Mouse (Mus musculus): ENCODE results near the gene Nav1.
A peak's percentile ranks its signal among the peaks of the same experiment; 100 is the strongest.
"Not testable (repeated sequence)": the region's sequence is repeated elsewhere in the genome, so short reads cannot be mapped to it uniquely, and the experiment has no call there.

The Nav1 gene

DNA sequence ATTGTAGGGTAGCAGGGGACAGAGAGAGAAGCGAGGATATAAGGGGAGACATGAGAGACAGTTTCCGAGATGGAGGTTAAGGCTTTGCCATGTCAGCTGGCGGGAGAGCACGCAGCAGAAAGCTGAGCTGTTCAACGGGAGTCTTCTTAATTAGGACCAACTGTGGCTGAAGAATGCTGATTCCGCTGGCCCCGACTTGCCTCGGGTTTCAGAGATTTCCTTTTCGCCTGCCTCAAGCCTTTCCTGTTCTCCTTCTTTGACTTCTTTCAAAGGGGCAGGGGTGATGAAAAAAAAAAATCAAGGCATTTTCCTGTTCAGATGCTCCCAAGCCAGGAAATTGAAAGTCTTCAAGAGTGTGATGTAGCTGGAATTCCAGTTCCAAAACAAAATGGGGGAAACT, 118.2 kb downstream of the Nav1 start:
- DNase-seq (ENCODE audit: low spot score), result no peak

DNA sequence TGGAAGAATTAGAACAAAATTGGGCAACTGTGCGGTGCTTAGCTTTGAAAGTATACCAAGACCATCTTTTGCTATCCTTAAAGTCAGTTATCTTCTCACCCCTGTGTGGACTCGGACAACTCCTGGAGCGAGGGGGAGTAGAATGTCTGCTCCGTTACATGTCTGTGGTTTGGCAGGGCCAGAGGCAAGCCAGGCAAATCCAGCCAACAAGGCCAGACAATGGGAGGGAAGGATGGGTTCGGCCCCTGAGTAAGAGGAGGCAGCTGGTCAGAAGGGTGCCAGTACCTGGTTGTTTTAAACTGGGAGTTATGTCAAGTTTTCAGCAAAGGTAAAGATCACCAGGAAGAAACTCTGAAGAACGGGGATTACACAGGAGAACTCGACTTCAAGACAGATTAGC, 121.9 kb downstream of the Nav1 start:
- DNase-seq (ENCODE audit: low spot score), result peak; percentile 33

DNA sequence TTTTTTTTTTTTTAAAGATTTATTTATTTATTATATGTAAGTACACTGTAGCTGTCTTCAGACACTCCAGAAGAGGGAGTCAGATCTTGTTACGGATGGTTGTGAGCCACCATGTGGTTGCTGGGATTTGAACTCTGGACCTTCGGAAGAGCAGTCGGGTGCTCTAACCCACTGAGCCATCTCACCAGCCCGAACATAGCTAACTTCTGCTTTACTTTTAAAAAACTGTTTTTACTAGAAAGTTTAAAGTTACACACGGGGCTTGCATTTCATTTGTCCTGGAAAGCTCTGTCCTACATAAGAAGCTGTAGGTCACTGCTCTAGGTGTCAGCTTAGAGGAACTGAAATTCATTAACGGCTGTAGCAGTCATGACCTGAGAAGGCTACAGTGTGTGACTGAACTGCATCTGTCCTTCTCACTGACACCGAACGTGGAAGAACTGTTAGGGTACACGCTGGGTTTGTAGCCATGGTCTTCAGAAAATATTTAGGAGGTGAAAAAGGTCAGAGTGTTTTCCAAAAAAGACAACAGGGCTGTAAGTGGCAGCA, 122.5 kb downstream of the Nav1 start:
- not testable (repeated sequence) for DNase-seq (ENCODE audit: low spot score)

DNA sequence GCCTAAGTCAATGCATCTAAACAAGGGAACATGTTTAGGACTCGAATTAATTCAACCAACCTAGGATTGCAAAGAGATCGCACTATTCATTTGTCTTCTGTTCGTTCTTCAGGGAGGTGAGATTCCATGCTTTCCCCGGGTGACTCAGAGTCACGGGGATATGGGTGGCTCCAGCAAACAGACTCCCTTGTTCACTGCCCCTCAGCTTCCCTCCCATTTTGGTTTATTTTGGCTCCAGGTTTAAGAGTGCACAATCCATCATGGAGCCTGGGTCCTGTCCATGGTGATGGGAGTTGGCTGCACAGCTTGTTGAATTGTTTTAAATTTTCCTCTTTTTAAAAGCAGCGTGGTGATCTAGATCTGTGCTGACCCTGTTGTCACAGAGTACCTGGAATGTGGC, 123.1 kb downstream of the Nav1 start:
- DNase-seq (ENCODE audit: low spot score), result no peak

DNA sequence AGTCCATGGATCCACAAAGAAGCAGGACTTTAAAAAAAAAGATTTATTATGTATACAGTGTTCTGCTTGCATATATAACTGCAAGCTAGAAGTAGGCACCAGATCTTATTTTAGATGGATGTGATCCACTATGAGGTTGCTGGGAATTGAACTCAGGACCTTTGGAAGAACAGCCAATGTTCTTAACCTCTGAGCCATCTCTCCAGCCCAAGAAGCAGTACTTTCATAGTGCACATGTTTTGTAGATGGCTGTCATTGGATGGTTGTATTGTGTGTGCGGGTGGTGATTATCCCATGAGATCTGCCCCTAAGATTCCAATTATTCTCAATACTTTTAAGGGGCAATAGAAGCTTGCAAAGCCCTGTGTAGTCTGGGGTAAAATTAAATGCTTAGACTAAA, 124.4 kb downstream of the Nav1 start:
- no peak for DNase-seq (ENCODE audit: low spot score)

DNA sequence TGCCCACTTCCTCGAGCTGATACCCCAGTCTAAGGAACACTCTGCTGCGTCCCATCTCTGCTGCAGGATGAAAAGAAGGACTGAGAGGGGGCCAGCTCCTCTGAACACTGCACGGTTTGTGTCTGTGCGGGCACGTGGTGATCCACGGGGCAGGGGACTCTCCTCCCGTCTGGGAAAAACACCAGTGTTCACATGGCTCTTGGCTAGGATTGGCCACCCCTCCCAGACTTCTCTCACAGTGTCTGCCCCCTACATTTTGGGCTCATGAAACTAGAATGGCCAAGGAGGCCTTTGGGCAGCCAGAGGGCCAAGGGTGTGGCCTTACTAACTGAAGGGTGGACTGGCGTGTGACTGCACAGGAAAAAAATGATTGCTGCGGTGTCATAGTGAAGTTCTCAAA, 125.4 kb downstream of the Nav1 start:
- DNase-seq (ENCODE audit: low spot score), result no peak

DNA sequence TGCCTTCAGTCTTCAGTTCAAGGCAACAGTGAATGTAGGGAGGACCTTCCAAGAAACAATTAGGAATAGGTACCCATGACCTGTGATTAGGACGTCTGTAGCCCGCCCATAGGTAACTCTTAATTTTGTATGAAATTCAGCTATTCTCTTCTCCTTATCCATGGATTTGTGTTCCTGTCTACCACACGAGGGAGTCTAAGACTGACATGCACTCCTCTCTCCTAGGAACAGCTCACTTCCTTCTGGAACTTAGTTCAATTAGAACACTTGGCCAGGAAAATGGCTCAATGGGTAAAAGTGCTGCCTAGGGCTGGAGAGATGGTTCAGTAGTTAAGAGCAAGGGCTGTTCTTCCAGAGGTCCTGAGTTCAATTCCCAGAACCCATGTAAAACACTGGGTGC, 126.3 kb downstream of the Nav1 start:
- no peak for DNase-seq (ENCODE audit: low spot score)

GRCm38 (mm10) chr1:135475571-135475895, 131.6 kb downstream of the Nav1 start:
- no peak for DNase-seq (ENCODE audit: low spot score)

DNA sequence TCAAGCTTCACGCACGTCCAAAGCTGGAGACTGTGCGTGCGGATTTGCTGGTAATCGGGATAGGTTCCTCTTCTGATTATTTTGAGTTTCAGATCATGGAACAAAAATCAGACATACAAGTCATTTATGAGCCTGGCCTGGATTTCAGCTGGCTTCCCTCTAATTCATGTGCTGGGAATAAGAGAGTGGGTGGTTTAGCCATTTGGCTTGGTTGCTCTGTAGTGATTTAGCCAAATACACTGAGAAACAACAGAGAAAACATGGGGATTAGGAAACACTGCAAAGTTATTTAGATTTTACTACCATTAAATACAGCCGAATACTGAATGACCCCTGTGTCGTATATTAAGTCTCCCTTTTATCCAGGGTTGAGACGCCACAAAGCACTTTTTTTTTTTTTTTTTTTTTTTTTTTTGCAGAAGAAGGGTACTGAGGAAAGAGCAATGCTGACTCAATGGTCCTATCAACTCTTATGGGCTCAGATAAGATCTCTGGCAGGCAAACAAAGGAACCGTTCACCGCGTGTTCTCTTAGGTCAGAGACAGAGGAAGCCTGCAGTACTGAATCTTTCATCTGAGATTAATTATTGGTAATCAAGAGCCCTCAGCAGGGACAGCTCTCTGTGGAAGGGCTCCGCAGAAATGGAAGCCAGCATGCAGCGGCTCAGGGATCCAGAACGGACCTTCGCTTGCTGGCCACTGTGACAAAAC, 132.1 kb downstream of the Nav1 start:
- DNase-seq (ENCODE audit: low spot score), result no peak

DNA sequence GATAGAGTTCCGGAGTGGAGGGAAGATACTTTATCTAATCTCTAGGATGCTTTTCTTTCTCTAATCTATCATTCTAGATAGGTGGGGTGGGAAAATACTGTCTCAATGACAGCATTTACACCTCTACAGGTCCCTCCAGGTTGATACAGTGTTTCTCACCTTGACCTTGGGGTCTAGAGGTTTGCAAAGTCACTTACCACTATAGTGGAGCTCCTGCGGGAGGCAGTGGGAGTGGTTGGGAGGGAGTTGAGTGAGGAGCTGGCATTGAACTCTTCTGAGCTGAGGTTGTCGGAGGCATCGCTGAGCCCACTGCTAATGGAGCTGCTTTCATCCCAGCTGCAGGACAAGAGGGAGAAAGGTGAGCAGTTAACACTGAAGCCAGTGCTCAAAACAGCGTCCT, 134.6 kb downstream of the Nav1 start:
- DNase-seq (ENCODE audit: low spot score), result no peak

GRCm38 (mm10) chr1:135471742-135472141, 135.4 kb downstream of the Nav1 start:
- DNase-seq (ENCODE audit: low spot score), result no peak

DNA sequence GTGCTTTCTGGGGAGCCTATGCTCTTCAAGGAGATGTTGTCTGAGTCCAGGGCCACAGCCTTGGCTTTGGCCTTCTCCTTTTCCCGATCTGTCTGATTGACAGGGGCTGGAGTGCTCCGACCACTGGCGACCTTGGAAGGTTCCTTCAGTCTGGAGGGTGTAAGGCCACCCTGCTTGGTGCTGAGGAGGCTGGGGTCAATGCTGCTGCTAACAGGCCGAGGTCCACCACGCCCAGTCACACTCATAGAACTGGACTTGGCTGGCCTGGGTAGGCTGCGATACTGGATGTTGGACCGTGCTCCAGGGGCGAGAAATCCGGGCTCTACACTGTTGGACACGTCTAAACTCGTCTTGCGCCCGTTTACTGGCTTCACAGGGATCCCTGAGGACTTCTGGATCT, 136.5 kb downstream of the Nav1 start:
- peak; percentile 72 for DNase-seq (ENCODE audit: low spot score)

DNA sequence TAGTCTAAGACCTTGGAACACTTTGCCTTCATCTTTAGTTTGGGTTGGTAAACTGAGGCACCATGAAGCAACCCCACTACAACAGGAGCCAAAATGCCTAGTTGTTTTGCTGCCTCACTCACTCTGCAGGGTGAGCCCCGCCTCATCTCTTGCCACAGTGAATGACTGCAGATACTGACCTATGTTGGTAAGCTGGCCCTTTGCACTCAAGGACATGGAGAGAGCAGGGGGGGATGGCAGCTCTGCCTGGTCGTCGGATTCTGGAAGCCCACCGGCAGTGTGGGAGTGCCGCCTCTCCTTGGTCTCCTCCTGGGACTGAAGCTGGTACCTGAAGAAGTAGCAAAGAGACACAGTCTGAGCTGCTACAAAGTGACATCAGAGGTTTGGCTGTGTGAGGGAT, 139.6 kb downstream of the Nav1 start:
- no peak for DNase-seq (ENCODE audit: low spot score)

- no peak for DNase-seq (ENCODE audit: low spot score)
These were observed 140.2 kb downstream of the Nav1 start for GRCm38 (mm10) chr1:135466935-135467334.

DNA sequence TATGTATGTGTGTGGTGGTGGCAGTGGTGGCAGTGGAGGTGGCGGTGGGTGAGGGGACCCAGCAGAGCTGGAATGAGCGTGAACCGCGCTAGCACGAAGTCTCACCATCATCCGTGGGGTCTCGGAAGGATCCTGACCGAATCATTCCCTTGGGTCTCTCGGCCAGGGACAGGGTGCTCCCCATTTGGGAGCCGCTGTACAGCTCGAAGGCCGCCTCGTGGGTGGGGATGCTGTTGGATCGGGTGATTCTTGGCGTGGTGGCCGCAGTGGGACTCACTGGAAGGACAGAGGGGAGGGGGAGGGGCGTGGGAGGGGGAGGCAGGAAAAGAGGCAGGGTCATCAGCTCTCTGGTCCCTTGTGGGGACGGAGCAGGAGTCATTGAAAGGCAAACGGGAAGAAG, 141.4 kb downstream of the Nav1 start:
- DNase-seq (ENCODE audit: low spot score), result no peak

DNA sequence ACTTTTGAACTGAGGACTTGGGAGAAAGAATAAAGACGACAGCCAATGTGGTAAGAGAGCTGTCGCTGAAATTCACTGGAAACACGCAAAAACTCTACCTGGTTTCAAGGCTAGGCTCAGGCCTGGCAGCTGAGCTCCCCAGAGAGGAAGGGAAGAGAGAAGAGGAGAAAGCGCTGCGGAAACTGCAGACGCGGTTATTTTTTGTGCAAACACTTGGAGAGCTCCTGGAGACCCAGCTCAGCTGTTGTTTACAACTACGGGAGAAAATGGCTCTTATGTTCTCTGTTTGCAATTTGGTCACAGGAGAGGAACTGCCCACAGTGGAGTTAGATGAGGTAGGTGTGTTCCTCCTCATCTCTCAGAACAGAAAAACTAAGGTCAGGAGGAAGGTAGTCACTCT, 144.4 kb downstream of the Nav1 start:
- no peak for DNase-seq (ENCODE audit: low spot score)

GRCm38 (mm10) chr1:135462304-135462703, 144.8 kb downstream of the Nav1 start:
- DNase-seq (ENCODE audit: low spot score), result no peak

DNA sequence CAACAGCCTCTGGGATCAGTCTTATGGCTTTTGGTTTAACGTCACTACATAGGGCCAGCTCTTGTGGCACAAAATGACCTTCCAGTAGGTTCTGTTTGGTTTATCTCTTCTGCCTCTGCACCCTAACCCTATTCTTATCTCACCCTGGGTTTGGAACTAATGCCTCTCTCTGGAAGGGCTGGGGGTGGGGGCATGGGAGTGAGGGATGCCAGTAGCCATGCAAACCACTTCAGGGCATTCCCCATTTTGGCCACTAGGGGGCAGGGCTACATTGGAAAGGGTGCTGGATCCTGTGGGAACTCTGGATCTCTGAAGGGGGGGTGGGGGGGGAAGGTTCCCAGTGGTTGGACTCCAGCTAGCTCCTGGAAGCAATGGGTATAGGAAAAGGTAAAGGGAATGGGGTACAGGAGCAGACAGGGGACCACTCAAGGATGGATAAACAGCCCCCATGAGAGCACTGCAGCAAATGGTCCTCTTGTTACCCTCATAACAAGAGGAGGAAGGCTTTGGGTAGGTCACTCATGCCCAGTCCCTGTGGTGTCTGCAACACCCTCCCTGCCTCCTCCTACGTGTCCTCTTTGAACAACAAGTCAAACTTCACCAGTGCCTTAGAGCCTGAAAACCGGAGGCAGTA, 145.9 kb downstream of the Nav1 start:
- DNase-seq (ENCODE audit: low spot score), result no peak

DNA sequence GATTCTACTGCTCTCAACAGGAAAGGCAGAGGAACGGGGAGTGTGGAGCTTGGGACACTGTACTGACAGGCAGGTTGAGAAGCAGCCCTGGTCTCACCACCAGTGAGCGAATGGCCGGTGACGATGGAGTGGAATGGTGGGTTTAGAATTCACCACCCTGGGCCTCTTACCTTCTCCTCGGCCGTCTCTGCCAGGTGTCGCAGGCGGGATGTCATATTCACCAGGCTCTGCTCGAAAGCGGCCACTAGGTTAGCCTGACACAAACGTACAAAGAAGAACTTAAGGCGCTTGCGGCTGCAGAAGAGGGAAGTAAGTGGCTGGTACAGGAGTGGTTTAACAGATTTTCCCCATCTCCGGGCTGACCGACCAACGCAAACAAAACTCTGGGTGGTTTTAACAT, 146.6 kb downstream of the Nav1 start:
- DNase-seq (ENCODE audit: low spot score), result no peak

GRCm38 (mm10) chr1:135457860-135458259, 149.2 kb downstream of the Nav1 start:
- DNase-seq (ENCODE audit: low spot score), result no peak

DNA sequence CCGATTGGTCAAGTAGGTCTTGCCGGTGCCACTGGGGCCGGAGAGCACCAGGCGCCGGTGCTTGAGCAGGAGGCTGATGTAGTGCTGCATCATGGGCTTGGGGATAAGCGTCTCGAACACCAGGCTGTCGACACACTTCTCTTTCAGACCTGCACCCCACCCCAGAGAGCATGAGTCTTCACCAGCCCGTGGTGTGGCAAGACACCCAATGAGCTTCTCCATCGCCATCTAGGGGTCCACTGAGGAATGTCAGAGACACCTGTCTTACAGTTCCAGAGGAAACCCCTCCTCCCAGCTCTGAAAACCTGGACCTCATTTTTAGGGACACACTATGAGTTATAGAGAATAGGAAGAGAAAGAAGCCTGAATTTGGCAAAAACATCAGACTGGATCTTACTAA, 154.8 kb downstream of the Nav1 start:
- no peak for DNase-seq (ENCODE audit: low spot score)

DNA sequence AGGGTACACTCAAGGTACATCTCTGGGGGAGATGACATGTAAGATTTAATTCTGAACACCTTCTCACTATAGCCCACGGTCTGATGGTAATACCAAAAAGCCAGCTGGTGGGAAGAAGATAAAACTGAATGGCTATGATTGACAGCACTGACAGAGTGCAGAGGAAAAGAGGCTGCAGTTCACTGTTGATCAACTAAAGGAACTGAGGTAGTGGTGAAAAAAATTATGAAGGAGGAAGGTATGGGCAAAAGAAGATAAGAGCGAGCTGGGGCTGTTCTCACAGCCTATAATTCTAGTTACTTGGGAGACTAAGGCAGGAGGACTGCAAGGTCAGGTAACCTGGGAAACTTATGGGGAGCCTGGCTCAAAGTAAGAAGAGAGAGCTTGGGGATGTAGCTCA, 155.7 kb downstream of the Nav1 start:
- DNase-seq (ENCODE audit: low spot score), result no peak

DNA sequence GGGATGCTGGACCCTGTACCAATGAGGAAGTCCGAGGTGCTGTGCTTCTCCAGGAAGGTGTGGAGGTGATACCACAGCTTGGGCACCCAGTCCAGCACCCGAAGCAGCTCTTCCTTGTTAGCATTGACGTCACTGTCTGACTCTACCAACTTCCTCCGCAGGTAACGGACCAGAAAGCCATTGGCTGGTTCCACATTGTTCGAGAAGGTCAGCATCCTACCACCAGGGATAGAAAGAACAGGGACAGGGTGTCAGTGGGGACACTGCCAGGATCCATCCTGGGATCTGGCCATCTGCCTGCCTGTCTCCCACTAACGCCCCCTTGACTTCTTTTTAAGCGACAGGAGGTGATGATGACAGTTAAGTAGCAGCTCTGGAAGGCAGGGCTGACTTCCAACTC, 157.2 kb downstream of the Nav1 start:
- DNase-seq (ENCODE audit: low spot score), result no peak

- DNase-seq (ENCODE audit: low spot score), result no peak
These were observed 158.2 kb downstream of the Nav1 start for GRCm38 (mm10) chr1:135448940-135449339.

Data from ovary, adult 18-20 months (tissue).